Mouse (Mus musculus) cerebellum, postnatal 25 days (tissue): ENCODE data around the gene Trmt1.

Source experiments
- DNase-seq, 2 experiments: peaks; one replicate each; pipeline ENCODE4 v3.0.0; 2021; ENCODE audit warnings: mixed read lengths in 2 of 2

Trmt1 gene

GRCm38 (mm10) chr8:84686191-84687002 is at the start of gene Trmt1:
Gene Trmt1 (plus strand): TSS chr8:84686307.
- DNase-seq, result peak in 1 of 2 experiments; percentile 58

GRCm38 (mm10) chr8:84637946-84638554 is 48.1 kb upstream of the Trmt1 start:
- DNase-seq, result peak in 1 of 2 experiments; percentile 36

- peak; percentile 61 to 67 for DNase-seq
Measured at GRCm38 (mm10) chr8:84638555-84639161, 47.4 kb upstream of the Trmt1 start.

- DNase-seq, result peak; percentile 96 to 97
Measured at GRCm38 (mm10) chr8:84639162-84640009, 46.7 kb upstream of the Trmt1 start.

GRCm38 (mm10) chr8:84640010-84640588 is 46.0 kb upstream of the Trmt1 start:
- peak in 1 of 2 experiments; percentile 14 for DNase-seq

GRCm38 (mm10) chr8:84640617-84641294 is 45.4 kb upstream of the Trmt1 start:
- DNase-seq, result peak in 1 of 2 experiments; percentile 13

- peak in 1 of 2 experiments; percentile 5 for DNase-seq
Measured at GRCm38 (mm10) chr8:84641578-84642361, 44.3 kb upstream of the Trmt1 start.

- DNase-seq, result peak in 1 of 2 experiments; percentile 10
Measured at GRCm38 (mm10) chr8:84643019-84643418, 43.1 kb upstream of the Trmt1 start.

- DNase-seq, result no peak
Measured at GRCm38 (mm10) chr8:84646800-84647199, 39.3 kb upstream of the Trmt1 start.

GRCm38 (mm10) chr8:84647461-84647901 is 38.6 kb upstream of the Trmt1 start:
- peak in 1 of 2 experiments; percentile 58 for DNase-seq

GRCm38 (mm10) chr8:84650213-84650612 is 35.9 kb upstream of the Trmt1 start:
- peak in 1 of 2 experiments; percentile 2 for DNase-seq

- peak in 1 of 2 experiments; percentile 5 for DNase-seq
Measured at GRCm38 (mm10) chr8:84653092-84653631, 32.9 kb upstream of the Trmt1 start.

GRCm38 (mm10) chr8:84654597-84654996 is 31.5 kb upstream of the Trmt1 start:
- DNase-seq, result peak in 1 of 2 experiments; percentile 3

GRCm38 (mm10) chr8:84655336-84656190 is 30.5 kb upstream of the Trmt1 start:
- no peak for DNase-seq

GRCm38 (mm10) chr8:84656191-84656525 is 29.9 kb upstream of the Trmt1 start:
- DNase-seq, result no peak

GRCm38 (mm10) chr8:84656641-84657126 is 29.4 kb upstream of the Trmt1 start:
- DNase-seq, result peak; percentile 55 to 65

- DNase-seq, result no peak
Measured at GRCm38 (mm10) chr8:84657203-84657602, 28.9 kb upstream of the Trmt1 start.

- DNase-seq, result no peak
Measured at GRCm38 (mm10) chr8:84657680-84658079, 28.4 kb upstream of the Trmt1 start.

- no peak for DNase-seq
Measured at GRCm38 (mm10) chr8:84658951-84659350, 27.2 kb upstream of the Trmt1 start.
